Mouse (Mus musculus) neural tube, embryonic 13.5 days (tissue): Measurements from ENCODE around the gene 4933411K16Rik. TPM values are rescaled to one million over a fixed set of nuclear protein-coding genes. Genes with fewer than 3 reads are reported as not detected.
A peak's percentile ranks its signal among the peaks of the same experiment; 100 is the strongest.

Experiments
- ATAC-seq: fragments of 200-750 bp; cut with Nextera tagmentation; 2 replicates; pipeline ENCODE4 v1.8.0; 2017; ENCODE audit warnings: low read depth, mild to moderate bottlenecking, moderate TSS enrichment, moderate library complexity
- H3K27ac ChIP-seq: fragments of 300-500 bp; sonication (generic); replicated peaks from 2 replicates; pipeline ENCODE4 v1.5.1; 2015; ENCODE audit warnings: moderate library complexity, mild to moderate bottlenecking, inconsistent platforms
- H3K27me3 ChIP-seq: fragments of 300-500 bp; sonication (generic); 2 replicates; pipeline ENCODE4 v1.6.1; 2015; ENCODE audit warnings: mild to moderate bottlenecking, inconsistent platforms
- H3K36me3 ChIP-seq: fragments of 300-500 bp; sonication (generic); 2 replicates; pipeline ENCODE4 v1.6.1; 2015; ENCODE audit warnings: mild to moderate bottlenecking, inconsistent platforms
- H3K4me1 ChIP-seq: fragments of 300-500 bp; sonication (generic); replicated peaks from 2 replicates; pipeline ENCODE4 v1.6.1; 2015; ENCODE audit warnings: inconsistent platforms
- H3K4me2 ChIP-seq: fragments of 300-500 bp; sonication (generic); 2 replicates; pipeline ENCODE4 v1.6.1; 2015; ENCODE audit warnings: inconsistent platforms, mild to moderate bottlenecking, moderate library complexity
- H3K4me3 ChIP-seq: fragments of 300-500 bp; sonication (generic); 2 replicates; pipeline ENCODE4 v1.5.1; 2015; ENCODE audit warnings: mild to moderate bottlenecking, inconsistent platforms
- H3K9ac ChIP-seq: fragments of 300-500 bp; sonication (generic); 2 replicates; pipeline ENCODE4 v1.6.1; 2015; ENCODE audit warnings: moderate library complexity, mild to moderate bottlenecking, inconsistent platforms
- H3K9me3 ChIP-seq: fragments of 300-500 bp; sonication (generic); 2 replicates; pipeline ENCODE4 v1.6.1; 2016; ENCODE audit warnings: inconsistent platforms
- WGBS: fragments of 180-500 bp; shearing (Covaris S2); methylation state at CpG from one replicate; pipeline ENCODE4 v1.1.7; 2015; 5-methylcytosine and 5-hydroxymethylcytosine counted together
- polyA plus RNA-seq: library from polyadenylated mRNA; unstranded; fragments of >200 nt; fragmentation: Nextera tagmentation; extraction: Ambion mirVana; gene quantifications from 2 replicates; pipeline ENCODE4 v1.2.1, GENCODE M21; 2015

Gene 4933411K16Rik
- polyA plus RNA-seq, 1 experiment from 2014 or later: not detected

DNA sequence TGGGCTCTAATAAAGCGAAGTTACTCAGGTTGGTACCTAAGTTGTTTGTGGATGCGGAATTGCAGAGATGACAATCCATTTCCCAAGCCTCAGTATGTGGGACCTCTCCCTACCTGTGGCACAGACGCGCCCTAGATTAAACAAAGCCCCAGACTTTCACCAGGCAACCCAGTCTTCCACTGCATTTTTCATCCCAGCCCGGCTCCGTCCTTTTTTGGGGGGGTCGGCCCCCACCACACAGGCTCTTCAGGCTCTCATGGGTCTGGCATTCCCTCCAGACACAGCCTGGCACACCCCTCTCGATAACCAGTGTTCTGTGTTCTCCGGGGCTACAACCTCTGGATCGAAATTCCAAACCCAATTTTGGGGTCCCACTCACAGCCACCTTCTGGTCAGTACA is 33.6 kb downstream of the 4933411K16Rik start:
- Histone ChIP-seq H3K4me1 (peaks cover 21% of the 10 kb centered on the region), H3K36me3 (no peaks in the 10 kb centered on the region), H3K27ac (peak overlapping the region; percentile 73), H3K4me3 (peak overlapping the region; percentile 86), H3K4me2 (peak overlapping the region; percentile 94), H3K9me3 (no peaks in the 10 kb centered on the region), H3K9ac (peak overlapping the region; percentile 87), H3K27me3 (no peaks in the 10 kb centered on the region)
- 7% methylated on average over 10 of the region's 10 CpGs for whole genome bisulfite sequencing
- peak; percentile 0; the same call in 1 of the 2 replicates for ATAC-seq

DNA sequence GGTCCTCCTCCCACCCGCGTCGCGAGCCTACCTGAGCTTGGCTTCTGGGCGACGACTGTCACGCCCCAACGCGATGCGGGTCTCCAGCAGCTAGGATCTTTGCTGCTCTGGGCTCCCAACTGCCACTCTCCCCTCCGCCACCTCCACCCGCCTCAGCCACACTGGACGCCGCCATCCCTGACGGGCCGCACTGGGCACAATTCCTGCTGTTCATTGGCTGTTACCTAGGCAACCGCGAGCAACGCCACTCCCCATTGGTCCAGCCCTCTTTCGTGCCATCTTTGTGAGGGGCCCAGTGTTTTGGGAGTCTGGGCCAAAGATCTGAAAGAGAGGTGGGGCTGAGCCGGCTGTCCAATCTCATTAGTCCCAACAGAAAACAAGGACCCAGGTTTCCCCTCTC is 34.1 kb downstream of the 4933411K16Rik start, which contains the start of gene Morn4:
TSS of gene Morn4 (minus strand) at position 192 of the 400 bp plus-strand sequence.
- H3K9ac ChIP-seq: peak within 1 kb of the TSS; percentile 87
- no peaks in the 10 kb centered on the region for H3K9me3 ChIP-seq
- peak within 1 kb of the TSS; percentile 94 for H3K4me2 ChIP-seq
- H3K36me3 ChIP-seq: no peaks in the 10 kb centered on the region
- H3K27me3 ChIP-seq: no peaks in the 10 kb centered on the region
- H3K4me3 ChIP-seq: peak within 1 kb of the TSS; percentile 86
- H3K4me1 ChIP-seq: peaks cover 26% of the 10 kb centered on the region
- ATAC-seq: peak; percentile 75
- H3K27ac ChIP-seq: peak within 1 kb of the TSS; percentile 73
- WGBS: under 1% methylated on average over 21 of the region's 21 CpGs

DNA sequence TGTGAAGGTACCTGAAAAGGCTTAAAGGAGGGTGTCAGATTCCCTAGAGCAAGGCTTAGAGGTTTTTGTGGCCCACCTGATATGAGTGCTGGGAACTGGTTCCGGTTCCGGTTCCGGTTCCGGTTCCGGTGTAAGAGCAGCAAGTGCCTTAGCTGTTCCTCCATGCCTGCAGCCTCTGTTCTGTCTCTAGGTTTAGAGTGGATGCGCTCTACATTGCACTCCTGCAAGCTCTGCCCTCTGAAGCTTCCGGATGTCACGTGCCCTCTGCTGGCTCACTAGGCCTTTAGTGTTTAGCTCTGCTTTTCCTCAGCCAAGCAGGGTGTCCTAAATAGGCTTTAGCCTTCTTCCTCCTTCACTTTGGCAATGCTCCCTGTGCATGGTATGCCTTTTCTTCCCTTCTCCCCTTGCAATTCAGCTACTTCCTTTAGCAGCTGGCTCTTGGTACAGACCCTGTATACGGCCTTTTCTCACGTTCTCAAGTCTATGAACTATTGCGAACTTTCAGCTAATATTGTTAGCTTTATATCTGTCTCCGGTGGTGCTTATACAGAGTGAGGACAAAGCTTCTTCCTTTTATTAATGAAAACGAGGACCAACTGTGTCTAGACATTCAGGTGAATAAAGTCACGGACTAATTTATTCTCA is 37.2 kb downstream of the 4933411K16Rik start:
- 28% methylated on average over 14 of the region's 14 CpGs for WGBS
- H3K9ac ChIP-seq: peak overlapping the region; percentile 60
- ATAC-seq: no peak

DNA sequence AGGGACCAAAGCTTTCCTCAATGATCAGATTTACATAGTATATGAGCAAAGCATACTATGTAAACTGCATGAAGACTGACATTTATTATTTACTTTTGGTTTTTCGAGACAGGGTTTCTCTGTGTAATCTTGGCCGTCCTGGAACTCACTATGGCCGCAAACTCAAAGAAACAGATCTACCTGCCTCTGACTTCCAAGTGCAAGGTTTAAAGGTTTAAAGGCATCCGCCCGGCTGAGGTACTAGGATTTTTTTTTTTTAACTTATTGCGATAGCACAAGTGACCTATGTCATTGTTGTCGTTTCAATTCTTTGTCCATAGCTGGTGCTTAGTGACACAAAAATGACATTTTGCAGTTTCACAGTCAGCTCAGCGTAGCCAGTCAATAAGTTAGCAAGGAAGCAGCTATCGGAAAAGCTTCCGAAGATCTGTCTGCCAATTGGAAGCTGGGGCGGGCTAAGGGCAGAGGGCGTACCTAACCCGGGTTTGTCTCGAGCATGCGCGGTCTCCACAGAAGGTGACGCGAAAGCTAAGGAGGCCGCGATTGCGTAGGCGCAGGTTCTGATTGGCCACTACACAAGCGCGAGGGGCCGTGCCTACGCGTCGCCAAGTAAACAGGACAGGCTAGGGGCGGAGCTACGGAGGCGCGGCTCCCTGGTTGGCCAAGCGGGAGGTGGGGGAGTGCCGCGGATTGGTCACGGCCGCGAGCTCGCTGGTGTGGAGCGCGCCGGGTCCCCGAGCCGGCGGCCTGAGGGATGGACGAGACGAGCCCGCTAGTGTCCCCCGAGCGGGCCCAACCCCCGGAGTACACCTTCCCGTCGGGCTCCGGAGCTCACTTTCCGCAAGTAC is 37.9 kb downstream of the 4933411K16Rik start, which contains the start of gene Pi4k2a:
TSS of gene Pi4k2a (plus strand) at position 723 of the 848 bp plus-strand sequence.
- WGBS: 2% methylated on average over 55 of the region's 55 CpGs
- Histone ChIP-seq H3K9me3 (no peaks in the 10 kb centered on the region), H3K4me1 (peaks cover 49% of the 10 kb centered on the region), H3K9ac (peak within 1 kb of the TSS; percentile 93), H3K4me3 (peak within 1 kb of the TSS; percentile 94), H3K27ac (peak within 1 kb of the TSS; percentile 92), H3K4me2 (peak within 1 kb of the TSS; percentile 82), H3K36me3 (no peaks in the 10 kb centered on the region), H3K27me3 (no peaks in the 10 kb centered on the region)
- peak; percentile 99 for ATAC-seq

More for the DNA sequence above, 37.2 kb downstream of the 4933411K16Rik start:
- Histone ChIP-seq H3K27ac (peak overlapping the region; percentile 83), H3K9me3 (no peaks in the 10 kb centered on the region), H3K4me1 (peaks cover 44% of the 10 kb centered on the region), H3K36me3 (no peaks in the 10 kb centered on the region), H3K27me3 (no peaks in the 10 kb centered on the region), H3K4me2 (peak overlapping the region; percentile 82), H3K4me3 (peak overlapping the region; percentile 94)

DNA sequence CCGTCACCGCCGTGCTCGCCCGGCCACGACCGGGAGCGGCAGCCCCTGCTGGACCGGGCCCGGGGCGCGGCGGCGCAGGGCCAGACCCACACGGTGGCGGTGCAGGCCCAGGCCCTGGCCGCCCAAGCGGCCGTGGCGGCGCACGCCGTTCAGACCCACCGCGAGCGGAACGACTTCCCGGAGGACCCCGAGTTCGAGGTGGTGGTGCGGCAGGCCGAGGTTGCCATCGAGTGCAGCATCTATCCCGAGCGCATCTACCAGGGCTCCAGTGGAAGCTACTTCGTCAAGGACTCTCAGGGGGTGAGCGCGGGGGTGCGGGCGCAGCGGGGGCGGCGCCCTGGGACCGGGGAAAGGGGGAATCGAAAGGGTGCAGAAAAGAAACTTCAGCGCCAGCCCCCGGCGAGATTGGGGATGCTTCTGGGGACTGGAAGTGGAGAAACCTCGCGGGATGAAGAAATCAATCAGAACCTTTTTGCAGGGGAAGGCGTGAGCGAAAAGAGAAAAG is 38.6 kb downstream of the 4933411K16Rik start:
- H3K9me3 ChIP-seq: no peaks in the 10 kb centered on the region
- H3K4me1 ChIP-seq: peaks cover 45% of the 10 kb centered on the region
- peak; percentile 68 for ATAC-seq
- WGBS: under 1% methylated on average over 51 of the region's 52 CpGs
- H3K36me3 ChIP-seq: 0 out of 2 replicates have a peak, but pooled peaks cover 2% of the 10 kb centered on the region
- H3K4me2 ChIP-seq: peak overlapping the region; percentile 82
- H3K4me3 ChIP-seq: peak overlapping the region; percentile 94
- H3K9ac ChIP-seq: peak overlapping the region; percentile 93
- H3K27me3 ChIP-seq: no peaks in the 10 kb centered on the region
- H3K27ac ChIP-seq: peak overlapping the region; percentile 92

DNA sequence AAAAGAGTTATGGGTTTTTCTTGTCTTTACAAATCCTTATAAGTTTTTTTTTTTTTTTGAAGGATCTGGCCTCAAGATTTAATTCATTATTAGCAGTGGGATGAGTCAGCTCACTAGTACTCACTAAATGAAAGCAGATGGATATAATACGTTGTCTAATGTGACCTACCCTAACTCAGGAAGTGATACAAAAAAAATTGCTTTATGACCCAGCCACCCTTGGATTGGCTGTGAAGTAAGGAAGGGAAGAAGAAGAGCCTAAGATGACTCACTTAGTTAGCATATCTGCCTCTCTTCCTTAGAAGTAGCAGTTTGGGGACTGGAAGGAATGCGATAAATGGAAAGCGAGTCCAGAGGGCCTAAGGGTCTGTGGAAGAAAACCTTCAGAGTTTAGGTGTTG is 47.4 kb downstream of the 4933411K16Rik start:
- no peak overlapping the region for H3K27ac ChIP-seq
- peaks cover 38% of the 10 kb centered on the region for H3K36me3 ChIP-seq
- ATAC-seq: no peak
- H3K27me3 ChIP-seq: no peaks in the 10 kb centered on the region
- no peak overlapping the region for H3K9ac ChIP-seq
- no peak overlapping the region for H3K4me3 ChIP-seq
- 90% methylated on average over 3 of the region's 3 CpGs for WGBS
- H3K9me3 ChIP-seq: no peaks in the 10 kb centered on the region
- no peak overlapping the region for H3K4me2 ChIP-seq
- H3K4me1 ChIP-seq: peaks cover 3% of the 10 kb centered on the region; the same call in 1 of the 2 replicates

Other genes starting within 250 kb of the 4933411K16Rik start
- gene Frat1, start 222.3 kb upstream of the 4933411K16Rik start, polyA plus RNA-seq: 22.0 and 24.8 TPM in 2 replicates
- 10.2 and 11.7 TPM in 2 replicates for gene Frat2, start 204.1 kb upstream of the 4933411K16Rik start, polyA plus RNA-seq
- 15.4 and 15.6 TPM in 2 replicates for gene Rrp12, start 156.1 kb upstream of the 4933411K16Rik start, polyA plus RNA-seq
- gene Pgam1, start 140.3 kb upstream of the 4933411K16Rik start, polyA plus RNA-seq: 458 and 477 TPM in 2 replicates
- gene Exosc1, start 118.8 kb upstream of the 4933411K16Rik start, polyA plus RNA-seq: 64.4 and 69.4 TPM in 2 replicates
- 75.4 and 76.1 TPM in 2 replicates for gene Zdhhc16, start 118.8 kb upstream of the 4933411K16Rik start, polyA plus RNA-seq
- gene Mms19, start 71.1 kb upstream of the 4933411K16Rik start, polyA plus RNA-seq: 32.8 and 37.1 TPM in 2 replicates
- gene Ubtd1, start 70.5 kb upstream of the 4933411K16Rik start, polyA plus RNA-seq: 14.9 and 15.6 TPM in 2 replicates
- 0.53 and 0.73 TPM in 2 replicates for gene Ankrd2, start 16.2 kb upstream of the 4933411K16Rik start, polyA plus RNA-seq
- 0.93 and 1.6 TPM in 2 replicates for gene Hoga1, start 6.6 kb upstream of the 4933411K16Rik start, polyA plus RNA-seq
- gene Morn4, start 34.1 kb downstream of the 4933411K16Rik start, polyA plus RNA-seq: 116 and 125 TPM in 2 replicates
- 30.3 and 34.0 TPM in 2 replicates for gene Pi4k2a, start 38.2 kb downstream of the 4933411K16Rik start, polyA plus RNA-seq
- gene Avpi1, start 76.8 kb downstream of the 4933411K16Rik start, polyA plus RNA-seq: 9.1 and 9.7 TPM in 2 replicates
- 3.2 and 4.1 TPM in 2 replicates for gene Marveld1, start 95.2 kb downstream of the 4933411K16Rik start, polyA plus RNA-seq
- gene Zfyve27, start 111.7 kb downstream of the 4933411K16Rik start, polyA plus RNA-seq: 62.0 and 65.1 TPM in 2 replicates
- gene Sfrp5, start 150.0 kb downstream of the 4933411K16Rik start, polyA plus RNA-seq: 20.0 and 26.8 TPM in 2 replicates
- gene Golga7b, start 195.3 kb downstream of the 4933411K16Rik start, polyA plus RNA-seq: 42.3 and 48.7 TPM in 2 replicates